Mouse (Mus musculus) olfactory bulb, adult 2 months (tissue): ENCODE results near the gene Atp6v1g3.

Source experiments
- CTCF ChIP-seq: fragments of 200-500 bp; IDR thresholded peaks from 2 replicates; pipeline ENCODE4 v1.5.1; 2012; ENCODE audit warnings: low read depth, mild to moderate bottlenecking, low read length, moderate library complexity; ENCODE audit not compliant: insufficient read depth
- POLR2A ChIP-seq: fragments of 200-500 bp; IDR thresholded peaks from 2 replicates; pipeline ENCODE4 v1.6.1; 2012; ENCODE audit warnings: mild to moderate bottlenecking, low read depth, low read length, moderate library complexity; ENCODE audit not compliant: insufficient read depth

DNA sequence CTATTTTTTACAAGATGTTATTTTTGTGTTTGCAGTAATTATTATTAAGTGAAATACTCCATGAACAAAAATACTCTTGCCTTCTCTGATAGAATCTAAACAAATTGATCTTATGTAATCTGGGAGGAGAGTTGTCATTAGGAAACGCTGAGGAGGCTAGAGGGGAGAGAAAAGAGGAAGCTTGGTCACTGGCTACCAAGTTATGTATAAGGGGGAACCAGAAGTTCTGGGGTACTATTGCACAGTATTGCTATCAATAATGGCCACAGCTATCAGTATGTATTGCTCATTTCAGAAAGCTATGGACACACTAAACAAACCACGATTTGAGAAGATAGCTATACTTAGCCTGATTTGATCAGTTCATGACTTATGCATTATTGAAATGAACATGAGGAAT, 36.3 kb upstream of the Atp6v1g3 start:
- TF ChIP-seq CTCF: no peak
- TF ChIP-seq POLR2A: no peak
